Mouse (Mus musculus) myocyte (in vitro differentiated cells): ENCODE measurements around the gene Gm1043.

Experiments
- MAX ChIP-seq: IDR thresholded peaks from one replicate; pipeline ENCODE4 v1.6.1; 2011; ENCODE audit warnings: low read depth, mild to moderate bottlenecking, control low read depth
- POLR2A ChIP-seq: IDR thresholded peaks from one replicate; pipeline ENCODE4 v1.6.1; 2011; ENCODE audit warnings: low read depth, mild to moderate bottlenecking, control low read depth, moderate library complexity; ENCODE audit not compliant: insufficient read length
- TCF12 ChIP-seq: IDR thresholded peaks from one replicate; pipeline ENCODE4 v1.6.1; 2011; ENCODE audit warnings: mild to moderate bottlenecking, control low read depth; ENCODE audit not compliant: poor library complexity, insufficient read depth, severe bottlenecking

GRCm38 (mm10) chr5:37227956-37228680 lies 142.9 kb downstream of the Gm1043 start:
- TF ChIP-seq POLR2A = no peak
- TF ChIP-seq TCF12 = no peak
- no peak for TF ChIP-seq MAX
